Mouse (Mus musculus) MN1 (cell line): ENCODE results near the gene Zfhx3.

Experiments
- DNase-seq: peaks from one replicate; pipeline ENCODE4 v3.0.0-alpha.2; 2016; ENCODE audit warnings: low spot score

The Zfhx3 gene

DNA sequence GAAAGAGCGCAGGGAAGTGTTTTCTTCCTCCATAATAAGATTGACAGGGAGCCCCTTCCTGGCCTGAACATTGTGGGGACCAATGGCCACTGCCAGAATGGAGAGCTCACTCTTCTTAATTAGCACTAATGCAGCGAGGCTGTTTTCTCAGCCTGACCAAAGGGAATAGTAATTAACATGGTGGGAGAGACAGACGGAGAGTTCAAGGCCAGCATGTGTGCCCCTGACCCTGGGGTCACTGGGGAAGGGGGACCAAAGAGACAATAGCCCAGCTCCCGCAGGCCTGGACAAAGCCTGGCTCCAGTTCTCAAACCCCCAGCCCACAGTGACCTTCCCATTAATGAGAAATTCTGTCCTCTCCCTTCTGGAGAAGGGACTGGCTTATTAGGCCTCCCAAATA, 419.0 kb downstream of the Zfhx3 start:
- DNase-seq: no peak

DNA sequence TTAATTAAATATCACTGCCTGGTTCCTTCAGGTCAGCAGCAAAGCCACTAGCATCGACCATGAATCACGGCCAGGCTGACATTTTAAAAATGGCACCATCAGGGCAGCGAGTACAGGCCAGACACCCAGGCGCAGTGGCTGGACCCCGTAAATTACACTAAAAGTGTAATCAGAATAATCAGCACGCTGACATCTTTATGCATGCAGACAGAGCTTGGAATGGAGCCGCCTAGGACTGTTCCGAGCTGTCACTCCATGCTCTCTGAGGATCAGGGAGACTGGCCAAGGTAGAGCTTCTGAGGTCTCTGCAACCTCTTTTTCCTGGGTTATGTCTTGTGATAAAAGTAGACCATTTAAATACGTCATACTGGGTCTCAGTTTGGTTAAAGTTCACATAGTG, 420.0 kb downstream of the Zfhx3 start:
- DNase-seq: peak; percentile 13

- no peak for DNase-seq
Measured at GRCm38 (mm10) chr8:108363435-108363834, 421.0 kb downstream of the Zfhx3 start.

DNA sequence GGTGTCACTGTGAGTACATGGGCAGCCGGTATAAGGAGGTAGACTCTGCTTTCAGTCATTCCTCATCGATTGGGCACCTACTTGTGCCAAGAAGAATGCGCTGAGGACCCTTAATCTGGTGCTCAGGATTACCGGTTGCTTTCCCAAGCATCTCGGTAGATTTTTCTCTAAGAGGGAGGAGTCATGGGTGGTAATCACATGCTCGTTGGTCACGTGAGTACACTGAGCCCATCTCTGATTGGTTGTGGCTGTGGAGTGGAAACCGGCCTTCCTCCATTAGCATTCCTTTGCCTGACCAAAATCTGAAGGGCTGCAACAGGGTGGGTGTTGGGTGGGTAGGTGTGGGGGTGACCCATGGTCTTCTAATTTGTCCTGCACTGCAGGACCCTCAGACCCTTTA, 421.4 kb downstream of the Zfhx3 start:
- no peak for DNase-seq

GRCm38 (mm10) chr8:108369081-108369480, 426.6 kb downstream of the Zfhx3 start:
- peak; percentile 47 for DNase-seq

DNA sequence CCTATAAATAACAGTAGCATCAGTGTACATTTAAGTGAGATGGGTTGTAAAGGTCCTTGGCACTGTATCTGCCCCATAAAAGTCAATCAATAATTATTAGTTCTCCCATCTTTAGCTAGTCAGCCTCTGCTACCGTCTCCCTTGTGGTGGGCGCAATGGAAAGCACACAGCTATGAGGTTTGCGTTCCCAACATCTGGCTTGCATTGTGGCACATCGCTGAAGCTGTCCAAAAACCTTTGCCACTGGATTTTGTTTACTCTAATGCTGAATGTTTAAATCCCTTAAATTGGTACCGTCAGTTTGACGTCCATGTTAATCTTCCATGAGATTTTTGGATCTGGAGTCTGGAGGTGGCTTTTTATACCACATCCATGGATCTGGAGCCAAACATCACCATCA, 428.3 kb downstream of the Zfhx3 start:
- no peak for DNase-seq

GRCm38 (mm10) chr8:108373046-108373445, 430.6 kb downstream of the Zfhx3 start:
- no peak for DNase-seq

DNA sequence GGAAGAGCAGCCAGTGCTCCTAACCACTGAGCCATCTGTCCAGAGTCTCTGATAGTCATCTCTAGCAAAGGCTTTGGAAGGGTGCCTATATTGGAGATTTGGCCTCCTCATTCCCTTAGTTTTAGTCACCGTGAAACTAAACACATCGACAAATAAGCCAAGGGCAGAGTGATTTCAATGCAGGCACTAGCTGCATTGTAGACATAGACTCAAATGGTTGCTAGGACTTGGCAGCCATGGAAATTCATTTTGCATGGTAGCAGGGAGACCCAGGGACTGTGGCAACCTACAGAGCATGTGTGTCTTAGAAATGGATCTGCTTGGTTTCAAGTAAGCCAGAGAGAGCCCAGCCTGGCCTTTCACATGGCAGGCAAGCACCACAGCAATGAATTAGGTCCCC, 435.6 kb downstream of the Zfhx3 start:
- DNase-seq: no peak

- peak; percentile 58 for DNase-seq
Measured at GRCm38 (mm10) chr8:108383121-108383520, 440.7 kb downstream of the Zfhx3 start.

GRCm38 (mm10) chr8:108387160-108387912, 444.9 kb downstream of the Zfhx3 start:
- no peak for DNase-seq

GRCm38 (mm10) chr8:108387913-108388274, 445.4 kb downstream of the Zfhx3 start:
- no peak for DNase-seq

DNA sequence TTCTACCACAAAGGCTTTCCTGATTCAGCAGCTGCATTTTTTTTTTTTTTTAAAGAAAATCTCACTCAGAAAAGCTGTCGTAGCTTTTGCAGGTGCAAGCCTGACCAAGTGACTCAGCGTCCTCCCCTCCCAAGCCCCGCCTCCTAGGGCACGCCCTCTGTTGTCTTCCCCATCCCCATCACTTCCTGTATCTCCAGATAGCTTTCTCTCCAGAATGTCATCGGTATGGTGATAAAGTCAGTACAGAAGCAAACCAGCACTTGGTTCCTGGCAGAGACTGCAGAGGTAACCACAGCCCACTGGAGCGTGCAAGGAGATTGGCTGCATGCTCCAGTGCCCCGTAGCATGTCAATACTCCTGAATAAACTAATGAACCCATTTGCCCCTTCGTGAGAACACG, 450.5 kb downstream of the Zfhx3 start:
- DNase-seq: no peak

GRCm38 (mm10) chr8:108402149-108402548, 459.7 kb downstream of the Zfhx3 start:
- no peak for DNase-seq

DNA sequence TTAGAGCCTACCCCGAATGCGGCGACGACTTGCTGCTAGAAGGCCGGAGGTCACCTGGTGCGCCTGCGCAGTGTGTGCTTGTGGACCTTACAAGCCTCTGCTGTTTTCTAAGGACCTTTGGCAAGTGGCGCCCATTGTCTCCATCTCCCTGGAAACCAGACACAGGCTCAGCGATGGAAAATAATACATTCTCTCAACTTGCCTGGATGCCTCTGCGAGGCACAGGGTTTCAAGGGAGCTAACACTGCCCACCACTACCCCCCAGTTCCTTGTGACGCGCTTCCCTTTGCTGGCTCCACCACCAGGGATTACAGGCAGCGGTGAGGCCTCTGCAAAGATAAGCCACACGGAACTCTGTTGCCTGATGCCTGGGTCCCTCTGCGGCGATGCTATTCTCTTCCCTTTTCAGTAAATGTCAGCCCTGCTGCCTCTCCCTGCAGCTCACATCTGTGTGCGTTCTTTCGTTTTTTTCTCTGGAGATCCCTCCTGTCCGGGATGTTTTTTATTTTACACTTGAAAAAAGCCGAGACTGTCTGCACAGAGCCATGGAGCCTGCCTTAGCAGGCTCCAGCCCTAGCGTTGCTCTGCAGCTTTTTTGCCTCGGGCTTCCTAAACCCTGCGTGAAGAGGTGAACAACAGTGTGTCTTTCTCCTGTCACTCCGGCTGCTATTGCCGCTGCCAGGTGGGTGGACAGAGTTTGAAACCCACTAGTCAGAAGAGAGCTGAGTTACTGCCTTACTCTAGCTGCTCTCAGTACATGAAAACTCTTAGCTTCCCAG, 464.5 kb downstream of the Zfhx3 start:
- DNase-seq: no peak

GRCm38 (mm10) chr8:108419162-108419844, 476.9 kb downstream of the Zfhx3 start:
- no peak for DNase-seq

GRCm38 (mm10) chr8:108422521-108422920, 480.1 kb downstream of the Zfhx3 start:
- no peak for DNase-seq

DNA sequence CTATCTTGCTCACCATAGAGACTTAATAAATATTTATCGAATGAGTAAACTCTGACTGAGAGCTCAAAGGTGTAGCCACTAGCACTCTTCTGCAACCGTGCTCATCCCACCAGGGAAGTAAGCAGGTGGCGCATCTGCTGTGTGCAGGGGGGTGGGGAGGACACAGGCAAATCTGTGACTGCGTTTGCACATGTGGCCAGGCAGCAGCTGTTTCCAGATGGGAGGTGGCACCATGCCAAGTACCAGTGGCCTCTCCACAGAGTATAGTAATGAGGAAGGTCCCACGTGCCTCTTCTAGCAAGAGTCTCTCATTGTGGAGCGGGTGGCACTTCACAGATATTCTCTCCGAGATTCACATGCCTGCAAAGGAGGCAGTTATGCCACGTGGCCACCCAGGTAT, 481.9 kb downstream of the Zfhx3 start:
- peak; percentile 31 for DNase-seq

DNA sequence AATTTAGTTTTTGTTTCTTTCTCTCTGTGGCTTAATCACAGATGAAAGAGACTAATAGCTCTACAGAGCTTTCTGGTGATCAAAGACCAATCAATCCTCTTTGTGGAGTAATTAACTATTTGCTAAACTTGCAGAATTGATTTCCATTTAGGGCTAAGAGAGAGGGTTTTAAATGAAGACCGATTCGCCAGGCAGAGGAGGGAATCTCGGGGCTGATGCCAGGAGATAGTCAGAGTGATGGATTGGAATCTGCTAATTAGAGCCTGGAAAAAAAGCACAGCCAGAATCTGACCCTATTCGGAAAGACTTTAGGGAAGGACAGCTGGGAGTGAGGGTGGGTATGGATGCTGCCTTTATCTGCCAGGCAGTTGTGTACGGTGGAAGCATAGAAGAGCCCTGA, 490.9 kb downstream of the Zfhx3 start:
- DNase-seq: no peak

GRCm38 (mm10) chr8:108434510-108434909, 492.1 kb downstream of the Zfhx3 start:
- no peak for DNase-seq

DNA sequence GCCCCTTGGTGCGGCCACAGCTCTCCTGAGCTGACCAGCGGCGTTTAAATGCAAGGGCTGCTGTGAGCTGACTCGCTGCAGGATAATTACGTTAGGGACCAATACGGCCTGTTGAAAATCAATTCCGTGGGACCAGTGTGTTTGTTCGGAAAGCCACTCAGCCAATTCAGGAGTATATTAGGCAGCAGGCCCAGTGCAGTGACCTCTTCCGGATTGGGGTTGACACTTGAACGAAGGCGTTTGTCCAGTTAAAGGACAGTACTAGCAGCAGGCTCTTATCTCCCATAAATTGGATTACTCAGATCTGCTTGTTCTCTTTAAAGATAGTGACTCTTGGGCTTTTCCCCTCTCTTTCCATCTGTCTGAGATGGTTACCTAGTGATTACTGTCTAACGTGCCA, 493.9 kb downstream of the Zfhx3 start:
- peak; percentile 87 for DNase-seq

GRCm38 (mm10) chr8:108437316-108437830, 494.9 kb downstream of the Zfhx3 start:
- DNase-seq: peak; percentile 29

DNA sequence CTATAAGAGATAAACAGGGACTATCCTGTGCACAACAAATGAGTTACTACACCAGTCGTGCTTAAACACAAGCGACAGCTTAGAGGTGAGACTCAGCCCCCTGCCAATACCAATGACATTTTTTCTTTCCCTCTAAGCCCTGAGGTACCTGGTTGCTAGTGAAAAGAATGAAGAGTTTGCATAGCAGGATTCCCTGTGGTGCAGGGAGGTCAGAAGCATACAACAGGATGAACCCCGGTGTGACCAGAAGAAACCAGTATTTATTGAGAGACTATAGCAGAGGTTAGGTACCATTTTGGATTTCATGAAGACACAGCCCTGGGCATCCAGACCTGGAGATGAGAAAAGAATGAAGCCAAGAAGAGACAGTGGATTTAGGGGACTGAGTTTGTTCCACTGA, 498.0 kb downstream of the Zfhx3 start:
- DNase-seq: no peak

DNA sequence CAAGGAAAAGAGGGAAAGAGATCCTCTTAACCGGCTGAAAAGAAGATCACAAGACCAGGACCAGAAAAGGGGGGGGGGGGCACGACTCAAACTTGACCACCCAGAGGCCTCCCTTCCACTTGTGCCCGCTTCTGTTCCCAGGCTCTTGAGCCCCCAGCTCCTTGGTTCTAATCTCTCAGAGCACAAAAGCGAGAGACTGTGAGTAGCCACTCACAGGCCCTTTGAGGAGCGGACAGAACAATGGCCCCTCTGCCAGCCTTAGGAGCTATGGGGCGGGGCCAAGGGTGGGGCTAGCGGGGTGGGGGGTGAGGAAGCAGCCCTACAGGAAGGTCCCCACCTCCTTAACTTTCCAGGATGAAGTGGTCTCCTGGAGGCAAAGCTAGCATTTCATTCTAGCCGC, 508.4 kb downstream of the Zfhx3 start:
- DNase-seq: no peak
